Mouse (Mus musculus): ENCODE data around the gene Eef1akmt2.

Gene Eef1akmt2

DNA sequence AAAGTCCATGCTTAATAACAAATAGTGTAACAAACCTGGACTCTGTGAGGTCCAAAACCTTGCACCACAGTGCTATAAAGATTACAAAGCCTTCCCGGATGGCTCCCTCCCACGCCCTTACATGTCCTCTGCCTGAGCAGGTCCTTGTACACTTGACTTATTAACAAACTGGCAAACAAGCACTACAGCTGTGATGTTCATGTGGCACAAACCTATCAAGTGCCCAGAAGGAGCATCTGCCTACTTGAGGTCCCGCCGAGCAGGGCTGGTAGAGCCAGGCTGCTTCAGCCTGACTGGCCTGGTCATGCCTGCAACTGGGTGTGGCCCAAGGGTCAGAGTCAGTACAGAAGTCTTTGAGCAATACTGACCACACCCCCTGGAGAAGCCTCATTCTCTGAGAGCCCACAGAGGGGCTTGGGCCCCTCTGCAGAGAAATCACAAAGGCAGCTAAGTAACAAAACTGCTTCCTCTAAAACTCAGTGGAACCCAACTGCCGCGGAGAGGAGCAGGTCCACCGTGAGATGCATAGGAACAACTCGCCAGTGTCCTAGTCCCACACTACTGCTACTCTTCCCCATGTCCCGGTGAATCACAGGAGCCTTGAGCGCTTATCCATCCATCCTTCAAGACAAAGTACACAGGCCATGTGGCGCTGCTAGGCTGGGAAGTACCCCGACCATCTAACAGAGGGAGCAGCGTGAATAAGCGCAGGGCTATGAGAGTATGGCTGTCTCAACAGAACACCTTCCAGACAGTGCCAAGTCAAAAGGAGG lies 61.8 kb downstream of the Eef1akmt2 start:
- DNase-seq (ENCODE audit: low read depth, low spot score), result no peak

DNA sequence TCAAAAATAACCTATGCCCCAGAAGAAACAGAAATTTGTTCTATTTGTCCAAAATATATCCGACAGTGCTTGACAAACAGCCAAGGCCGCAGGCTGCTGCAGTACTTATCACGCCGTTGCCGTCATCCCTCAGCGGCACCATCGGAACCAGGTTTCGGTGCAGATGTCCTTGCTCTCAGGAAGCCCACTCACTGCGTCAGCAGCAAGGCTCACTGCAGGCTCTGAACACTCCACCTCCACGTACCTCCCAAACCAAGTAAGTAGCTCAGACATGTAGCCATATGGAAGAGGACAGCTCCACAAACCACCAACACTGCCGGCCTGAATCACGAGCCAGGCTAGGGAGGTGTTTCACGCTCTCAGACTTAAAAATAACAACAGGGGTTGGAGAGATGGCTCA lies 63.6 kb downstream of the Eef1akmt2 start:
- no peak for DNase-seq (ENCODE audit: low read depth, low spot score)

DNA sequence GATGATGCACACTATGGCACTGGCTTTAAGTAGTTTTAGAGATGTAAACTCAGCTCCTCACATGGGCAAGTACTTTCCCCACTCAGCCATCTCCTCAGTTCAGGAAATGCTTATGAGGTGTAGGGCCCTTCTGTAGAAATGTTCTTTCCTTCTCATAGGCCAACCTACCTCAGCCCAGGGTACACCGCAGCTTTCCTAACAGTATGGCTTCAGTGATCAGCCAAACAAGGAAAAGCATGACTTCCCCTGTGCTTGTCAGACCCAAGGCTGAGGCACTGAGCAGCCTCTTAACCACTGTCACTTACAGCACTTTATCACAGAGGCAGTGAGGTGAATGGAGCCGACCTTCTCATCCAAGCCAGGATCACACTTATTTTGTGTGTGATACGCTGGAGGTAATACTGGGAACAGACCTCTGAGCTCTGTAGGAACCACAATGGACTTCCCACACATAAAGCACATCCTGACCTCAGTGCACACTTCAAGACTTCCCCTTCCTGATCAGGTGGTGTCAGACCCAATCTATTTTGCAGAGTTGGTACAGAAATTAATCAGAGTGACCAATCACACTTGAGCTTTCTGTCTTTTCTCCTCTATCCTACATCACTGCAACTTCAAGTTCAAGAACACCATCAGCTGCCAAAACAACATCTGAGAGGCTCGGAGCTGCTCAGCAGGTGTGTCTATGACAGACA lies 64.8 kb downstream of the Eef1akmt2 start:
- DNase-seq (ENCODE audit: low read depth, low spot score), result no peak

DNA sequence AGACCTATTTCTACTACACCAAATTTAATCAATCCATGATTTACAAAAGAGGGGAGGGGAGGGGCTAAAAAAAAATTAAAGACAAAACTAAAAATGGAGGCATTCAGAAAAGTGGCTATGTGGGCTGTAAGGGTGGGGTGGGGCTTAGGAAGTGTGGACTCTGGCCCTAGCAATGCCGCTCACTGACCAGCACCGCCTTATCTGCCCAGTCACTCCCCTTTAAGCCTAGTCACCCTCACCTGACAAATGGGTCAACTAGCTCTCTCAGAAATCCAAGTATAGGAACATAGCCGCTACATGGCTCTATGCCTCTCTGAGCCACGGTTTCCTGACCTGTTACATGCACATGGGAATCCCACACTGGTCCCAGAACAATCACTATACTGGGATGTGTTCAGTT lies 65.5 kb downstream of the Eef1akmt2 start:
- no peak for DNase-seq (ENCODE audit: low read depth, low spot score)

GRCm38 (mm10) chr7:132786522-132786921 lies 66.0 kb downstream of the Eef1akmt2 start:
- no peak for DNase-seq (ENCODE audit: low read depth, low spot score)

- no peak for DNase-seq (ENCODE audit: low read depth, low spot score)
Measured at GRCm38 (mm10) chr7:132786011-132786410, 66.5 kb downstream of the Eef1akmt2 start.

DNA sequence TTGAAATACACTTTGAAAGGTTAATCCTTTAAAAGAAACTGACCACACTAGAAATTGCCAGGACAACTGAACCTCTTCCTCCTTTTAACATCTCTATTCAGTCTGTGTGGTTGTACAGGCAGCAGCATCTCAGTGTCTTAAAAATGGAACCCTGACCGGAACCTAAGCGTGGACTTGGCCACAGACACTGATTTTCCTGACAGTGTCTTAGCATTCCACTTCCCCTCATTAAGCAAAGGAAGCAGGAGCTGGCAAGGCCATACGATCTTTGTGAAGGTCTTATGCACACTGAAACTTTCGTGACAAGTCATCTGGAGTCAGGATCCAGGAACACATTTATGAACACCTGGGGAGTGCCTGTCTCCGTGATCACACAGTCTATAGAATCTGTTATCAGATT lies 68.4 kb downstream of the Eef1akmt2 start:
- no peak for DNase-seq (ENCODE audit: low read depth, low spot score)

DNA sequence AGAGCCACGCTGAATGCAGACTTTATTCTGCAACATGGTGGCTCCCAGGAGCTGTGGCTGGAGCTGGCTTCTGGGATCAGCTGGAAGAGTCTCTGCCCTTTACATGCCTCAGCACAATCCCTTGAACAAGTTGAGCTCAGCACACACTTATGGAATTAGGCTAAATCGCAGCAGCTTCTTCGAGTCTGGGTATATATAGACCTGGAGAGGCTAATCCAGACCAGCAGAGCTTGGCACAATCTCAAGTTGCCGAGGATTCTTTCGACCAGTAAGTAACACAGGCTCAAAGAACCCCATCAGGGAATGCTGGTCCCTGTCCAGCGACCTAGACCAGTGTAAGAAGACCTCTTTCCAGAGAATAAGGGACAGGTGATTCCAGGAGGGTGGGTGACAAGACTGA lies 70.6 kb downstream of the Eef1akmt2 start:
- DNase-seq (ENCODE audit: low read depth, low spot score), result no peak

DNA sequence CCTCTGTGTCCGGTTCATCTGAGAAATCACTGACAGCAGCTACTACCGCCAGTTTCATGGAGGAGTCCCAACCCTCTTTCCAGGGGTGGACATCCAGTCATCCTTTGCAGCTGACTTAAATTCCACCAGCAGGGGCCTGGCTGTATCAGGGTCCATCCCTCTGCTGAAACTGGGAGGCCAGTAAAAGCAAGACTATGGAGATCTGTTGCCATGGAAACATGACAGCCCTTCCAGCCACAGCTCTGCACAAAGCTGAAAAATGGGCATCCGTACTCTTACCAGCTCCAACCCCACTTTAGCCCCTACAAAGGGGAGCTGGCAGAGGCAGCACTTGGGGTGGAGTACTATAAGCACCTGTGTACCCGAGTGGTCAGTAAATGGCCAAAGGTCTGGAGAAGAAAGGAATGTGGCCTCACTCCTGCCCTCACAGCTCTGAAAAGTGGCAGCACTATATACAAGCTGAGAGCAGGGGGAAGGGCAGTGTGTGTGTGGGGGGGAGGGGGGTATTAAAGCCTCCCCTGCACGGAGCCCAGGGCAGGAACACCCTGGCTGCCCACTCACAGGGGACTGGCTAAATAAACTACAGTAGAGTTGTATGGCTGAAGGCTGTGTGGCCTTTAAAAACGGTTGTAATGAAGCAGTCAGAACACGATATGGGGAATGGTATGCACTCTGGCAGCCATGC lies 71.2 kb downstream of the Eef1akmt2 start:
- DNase-seq (ENCODE audit: low read depth, low spot score), result peak; percentile 57

DNA sequence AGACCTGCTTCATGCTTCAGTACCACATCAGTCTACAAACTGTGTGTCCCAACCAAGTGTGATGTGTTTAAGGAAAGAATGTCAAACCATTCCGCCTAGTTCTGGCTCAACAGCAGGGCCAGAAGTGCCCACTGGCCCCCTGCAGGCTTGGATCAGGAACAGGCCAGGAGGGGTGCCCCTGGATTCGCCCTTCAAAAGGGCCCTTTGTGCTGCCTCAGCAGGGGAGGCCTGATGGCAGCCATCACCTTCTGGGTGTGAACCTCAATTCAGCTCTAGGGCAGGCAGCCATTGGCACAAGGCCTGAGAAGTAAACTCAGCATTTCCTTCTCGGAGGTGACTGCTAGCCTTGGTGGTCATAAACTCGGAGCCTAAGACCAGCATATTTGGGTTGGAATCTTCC lies 71.9 kb downstream of the Eef1akmt2 start:
- DNase-seq (ENCODE audit: low read depth, low spot score), result peak; percentile 66

- no peak for DNase-seq (ENCODE audit: low read depth, low spot score)
Measured at GRCm38 (mm10) chr7:132778630-132779029, 73.8 kb downstream of the Eef1akmt2 start.

DNA sequence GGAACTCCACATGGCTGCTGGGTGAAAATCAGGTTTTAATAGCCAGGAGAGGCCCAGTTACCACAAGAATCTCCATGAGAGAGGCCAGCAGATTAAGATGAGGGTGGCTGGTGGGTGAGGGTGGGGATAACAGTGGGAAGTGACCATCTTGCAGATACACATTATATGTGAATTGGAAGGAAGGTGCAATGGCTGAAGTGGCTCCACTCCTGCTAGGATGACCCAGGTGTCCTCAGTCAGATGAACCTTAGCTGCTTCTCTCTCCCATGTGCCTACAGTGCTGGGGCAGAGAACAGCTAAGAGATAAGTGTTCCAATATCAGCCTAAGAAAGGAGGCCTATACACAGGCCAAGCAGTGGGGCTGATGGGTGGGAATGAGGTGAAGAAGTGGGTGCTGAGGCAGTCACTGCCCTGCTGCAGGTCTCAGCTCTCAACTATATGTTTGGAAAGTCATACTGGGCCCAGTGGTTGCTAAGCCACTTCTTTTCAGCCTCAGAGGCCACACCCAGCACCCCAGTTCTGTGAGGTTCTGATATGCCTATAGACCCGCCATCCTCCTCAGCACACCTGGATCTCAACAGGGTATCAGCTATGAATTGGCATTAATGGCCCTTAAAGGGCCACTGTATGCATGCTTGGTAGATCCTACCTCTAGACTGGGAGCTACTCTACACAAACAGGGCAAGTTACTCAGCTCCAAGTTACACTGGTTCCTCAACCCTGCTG lies 74.6 kb downstream of the Eef1akmt2 start:
- DNase-seq (ENCODE audit: low read depth, low spot score), result no peak

Measured in R1 (cell line).